Mouse (Mus musculus): ENCODE results near the gene Gabrb1. TPM values are rescaled to one million over a fixed set of nuclear protein-coding genes. Genes with fewer than 3 reads are reported as not detected.
A peak's percentile ranks its signal among the peaks of the same experiment; 100 is the strongest.

The Gabrb1 gene
- polyA plus RNA-seq, 1 experiment from 2014 or later: 48.1 TPM

DNA sequence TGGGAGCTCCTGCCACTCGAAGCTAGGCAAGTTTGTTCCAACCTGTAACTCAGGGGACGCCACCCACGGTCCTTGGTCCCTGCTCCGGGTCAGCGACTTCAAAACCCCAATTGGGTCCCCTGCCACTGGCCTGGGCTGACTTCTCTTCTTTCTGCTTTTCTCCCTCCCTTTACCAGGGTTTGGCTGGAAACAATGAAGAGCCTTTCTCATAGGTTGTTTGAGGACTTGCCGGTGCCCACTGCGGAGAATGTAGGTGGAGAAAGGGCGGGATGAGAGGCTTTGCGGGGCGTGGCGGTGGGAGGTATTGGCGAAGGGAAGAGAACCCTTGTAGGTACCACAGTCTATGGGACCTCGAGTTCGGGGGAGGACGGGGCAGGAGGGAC is 193 bp downstream of the Gabrb1 start, which contains the start of gene Gabra4:
Gene Gabra4 (minus strand): TSS at position 194 of the 383 bp plus-strand sequence.
- Histone ChIP-seq H3K9ac (ENCODE audit: low read depth, low read length) (peak within 1 kb of the TSS; percentile 64), H3K27ac (ENCODE audit: low read length) (no peak within 1 kb of the TSS), H3K27me3 (ENCODE audit: control insufficient read depth, insufficient read depth, low read depth, low read length) (peaks cover 2% of the 10 kb centered on the region; the same call in 1 of the 2 replicates), H3K9me3 (replicated peaks; ENCODE audit: control insufficient read depth, low read length, poor library complexity, severe bottlenecking) (no peaks in the 10 kb centered on the region), H3K4me1 (ENCODE audit: control insufficient read depth, insufficient read depth, low read length) (peaks cover 7% of the 10 kb centered on the region), H3K36me3 (ENCODE audit: control insufficient read depth, insufficient read depth, low read length) (no peaks in the 10 kb centered on the region), H3K4me3 (ENCODE audit: low read depth, low read length) (peak within 1 kb of the TSS; percentile 47), H3K4me2 (ENCODE audit: low read length) (peak within 1 kb of the TSS; percentile 82)
- peak; percentile 61 for ATAC-seq
- 1% methylated on average over 15 of the region's 15 CpGs for WGBS

DNA sequence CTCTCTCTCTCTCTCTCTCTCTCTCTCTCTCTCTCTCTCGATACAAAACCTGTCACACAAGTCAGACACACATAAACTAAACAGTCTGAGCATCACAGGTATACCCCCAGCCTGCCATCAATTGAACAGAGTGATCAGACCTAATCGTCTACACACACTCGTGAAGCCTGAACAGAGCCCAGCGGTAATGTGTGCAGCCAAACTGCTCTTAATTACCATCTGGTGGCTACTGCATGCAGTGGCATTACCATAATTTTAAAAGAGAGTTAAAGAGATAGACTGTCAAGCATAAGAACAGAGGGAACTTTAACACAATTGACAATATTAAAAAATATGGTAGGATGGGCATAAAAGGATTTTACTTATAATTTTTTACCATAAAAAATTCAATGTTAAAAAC is 7.7 kb downstream of the Gabrb1 start:
- ATAC-seq: no peak
- 34% methylated on average over 4 of the region's 4 CpGs for WGBS
- Histone ChIP-seq H3K27ac (ENCODE audit: low read length) (no peak overlapping the region), H3K36me3 (ENCODE audit: control insufficient read depth, insufficient read depth, low read length) (no peaks in the 10 kb centered on the region), H3K27me3 (ENCODE audit: control insufficient read depth, insufficient read depth, low read depth, low read length) (no peaks in the 10 kb centered on the region), H3K4me2 (ENCODE audit: low read length) (no peak overlapping the region), H3K4me3 (ENCODE audit: low read depth, low read length) (no peak overlapping the region), H3K9me3 (replicated peaks; ENCODE audit: control insufficient read depth, low read length, poor library complexity, severe bottlenecking) (no peaks in the 10 kb centered on the region), H3K4me1 (ENCODE audit: control insufficient read depth, insufficient read depth, low read length) (no peaks in the 10 kb centered on the region), H3K9ac (ENCODE audit: low read depth, low read length) (no peak overlapping the region)

DNA sequence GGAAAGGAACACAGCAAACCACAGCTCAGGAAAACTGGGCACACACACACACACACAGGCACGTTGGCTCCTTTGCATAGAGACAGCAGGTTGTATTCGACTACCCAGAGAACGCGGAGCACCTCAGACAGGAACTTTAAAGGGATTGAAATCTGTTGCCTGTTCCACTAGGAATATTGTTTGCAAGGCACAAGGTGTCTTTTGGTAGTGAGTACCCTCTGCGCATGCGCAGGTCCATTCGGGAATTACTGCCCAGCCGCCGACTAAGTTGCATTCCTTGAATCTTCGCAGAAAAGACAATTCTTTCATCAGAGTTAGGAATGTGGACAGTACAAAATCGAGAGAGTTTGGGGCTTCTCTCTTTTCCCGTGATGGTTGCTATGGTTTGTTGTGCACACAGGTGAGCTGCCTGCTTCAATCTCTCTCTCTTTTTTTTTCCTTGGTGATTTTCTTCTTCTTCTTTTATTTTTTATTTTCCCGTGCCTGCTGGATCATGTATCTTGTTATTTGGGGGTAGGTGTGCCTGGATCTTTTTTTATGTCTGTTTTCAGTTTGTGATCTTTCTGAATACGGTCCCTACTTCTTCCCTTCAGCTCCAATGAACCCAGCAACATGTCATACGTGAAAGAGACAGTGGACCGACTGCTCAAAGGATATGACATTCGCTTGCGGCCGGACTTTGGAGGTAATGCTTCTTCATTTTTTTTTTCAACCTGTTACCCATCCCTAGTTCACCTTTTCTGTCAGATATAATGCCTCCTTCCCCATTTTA is 42.0 kb downstream of the Gabrb1 start:
- ATAC-seq: 0 out of 2 replicates have a peak, but pooled peaks have one; percentile 9
- H3K9ac ChIP-seq (ENCODE audit: low read depth, low read length): peak overlapping the region; percentile 74
- H3K36me3 ChIP-seq (ENCODE audit: control insufficient read depth, insufficient read depth, low read length): no peaks in the 10 kb centered on the region
- H3K4me1 ChIP-seq (ENCODE audit: control insufficient read depth, insufficient read depth, low read length): peaks cover 3% of the 10 kb centered on the region
- H3K27ac ChIP-seq (ENCODE audit: low read length): peak overlapping the region; percentile 79
- no peaks in the 10 kb centered on the region for H3K27me3 ChIP-seq (ENCODE audit: control insufficient read depth, insufficient read depth, low read depth, low read length)
- H3K4me2 ChIP-seq (ENCODE audit: low read length): peak overlapping the region; percentile 83
- under 1% methylated on average over 19 of the region's 19 CpGs for WGBS
- peak overlapping the region; percentile 62 for H3K4me3 ChIP-seq (ENCODE audit: low read depth, low read length)
- no peaks in the 10 kb centered on the region for H3K9me3 ChIP-seq (replicated peaks; ENCODE audit: control insufficient read depth, low read length, poor library complexity, severe bottlenecking)

DNA sequence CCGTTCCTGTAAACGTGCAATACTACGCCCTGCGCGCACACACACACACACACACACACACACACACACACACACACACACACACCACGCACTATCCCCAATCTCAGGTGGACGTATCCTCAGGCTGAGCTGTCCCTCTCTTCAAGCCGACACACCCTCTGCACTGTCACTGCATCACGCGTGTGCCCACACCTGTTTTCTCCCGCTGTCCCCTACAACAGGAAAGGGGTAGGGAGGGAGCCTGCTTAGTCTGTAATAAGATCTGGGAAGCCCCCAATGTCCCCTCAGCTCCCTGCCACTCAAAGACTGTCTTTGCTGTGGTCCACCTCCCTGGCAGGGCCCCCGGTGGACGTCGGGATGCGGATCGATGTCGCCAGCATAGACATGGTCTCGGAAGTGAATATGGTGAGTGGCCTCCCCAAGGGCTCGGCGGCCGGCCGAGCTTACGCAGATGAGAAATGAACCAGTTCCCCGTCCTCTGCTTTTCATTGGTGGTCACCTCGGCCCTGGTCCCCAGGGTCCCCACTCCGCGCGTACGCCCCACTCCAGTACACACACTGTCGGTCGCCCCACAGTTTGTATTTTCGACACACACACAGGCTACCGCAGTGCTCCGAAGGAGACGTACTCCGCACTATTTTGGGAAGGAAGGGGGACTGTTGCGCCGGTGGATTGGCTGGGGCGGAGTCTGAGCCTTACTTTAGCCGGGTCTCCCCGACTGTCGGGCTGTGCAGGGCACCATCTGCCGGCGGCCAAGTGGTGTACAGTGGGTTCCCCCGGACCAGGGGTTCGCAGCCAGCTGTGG is 42.8 kb downstream of the Gabrb1 start:
- Histone ChIP-seq H3K4me1 (ENCODE audit: control insufficient read depth, insufficient read depth, low read length) (peaks cover 3% of the 10 kb centered on the region), H3K27me3 (ENCODE audit: control insufficient read depth, insufficient read depth, low read depth, low read length) (no peaks in the 10 kb centered on the region), H3K9ac (ENCODE audit: low read depth, low read length) (peak overlapping the region; percentile 74), H3K9me3 (replicated peaks; ENCODE audit: control insufficient read depth, low read length, poor library complexity, severe bottlenecking) (no peaks in the 10 kb centered on the region), H3K4me3 (ENCODE audit: low read depth, low read length) (peak overlapping the region; percentile 62), H3K4me2 (ENCODE audit: low read length) (peak overlapping the region; percentile 83), H3K36me3 (ENCODE audit: control insufficient read depth, insufficient read depth, low read length) (no peaks in the 10 kb centered on the region), H3K27ac (ENCODE audit: low read length) (peak overlapping the region; percentile 79)
- ATAC-seq: peak; percentile 94
- under 1% methylated on average over 46 of the region's 46 CpGs for WGBS

DNA sequence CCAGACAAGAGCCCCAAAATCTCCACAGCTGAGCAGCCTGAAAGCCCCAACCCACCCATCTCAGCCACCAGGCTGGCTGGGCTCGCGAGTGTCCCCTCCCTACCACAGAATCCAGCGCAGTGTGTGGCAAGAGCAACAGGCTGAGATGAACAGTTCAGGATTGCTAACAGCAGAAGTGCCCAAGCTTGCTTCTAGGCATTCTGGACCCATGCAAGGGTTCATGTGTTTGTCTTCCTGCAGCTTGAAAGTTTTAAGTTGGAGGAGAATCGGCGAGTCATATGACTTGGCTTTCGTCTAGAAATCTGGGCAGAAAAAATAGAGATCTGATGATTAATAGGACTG is 43.3 kb downstream of the Gabrb1 start:
- H3K9me3 ChIP-seq (replicated peaks; ENCODE audit: control insufficient read depth, low read length, poor library complexity, severe bottlenecking): no peaks in the 10 kb centered on the region
- peak overlapping the region; percentile 62 for H3K4me3 ChIP-seq (ENCODE audit: low read depth, low read length)
- no peaks in the 10 kb centered on the region for H3K27me3 ChIP-seq (ENCODE audit: control insufficient read depth, insufficient read depth, low read depth, low read length)
- no peak for ATAC-seq
- H3K4me1 ChIP-seq (ENCODE audit: control insufficient read depth, insufficient read depth, low read length): peaks cover 3% of the 10 kb centered on the region
- H3K4me2 ChIP-seq (ENCODE audit: low read length): peak overlapping the region; percentile 83
- H3K36me3 ChIP-seq (ENCODE audit: control insufficient read depth, insufficient read depth, low read length): no peaks in the 10 kb centered on the region
- peak overlapping the region; percentile 74 for H3K9ac ChIP-seq (ENCODE audit: low read depth, low read length)
- peak overlapping the region; percentile 79 for H3K27ac ChIP-seq (ENCODE audit: low read length)
- 2% methylated on average over 6 of the region's 6 CpGs for WGBS

DNA sequence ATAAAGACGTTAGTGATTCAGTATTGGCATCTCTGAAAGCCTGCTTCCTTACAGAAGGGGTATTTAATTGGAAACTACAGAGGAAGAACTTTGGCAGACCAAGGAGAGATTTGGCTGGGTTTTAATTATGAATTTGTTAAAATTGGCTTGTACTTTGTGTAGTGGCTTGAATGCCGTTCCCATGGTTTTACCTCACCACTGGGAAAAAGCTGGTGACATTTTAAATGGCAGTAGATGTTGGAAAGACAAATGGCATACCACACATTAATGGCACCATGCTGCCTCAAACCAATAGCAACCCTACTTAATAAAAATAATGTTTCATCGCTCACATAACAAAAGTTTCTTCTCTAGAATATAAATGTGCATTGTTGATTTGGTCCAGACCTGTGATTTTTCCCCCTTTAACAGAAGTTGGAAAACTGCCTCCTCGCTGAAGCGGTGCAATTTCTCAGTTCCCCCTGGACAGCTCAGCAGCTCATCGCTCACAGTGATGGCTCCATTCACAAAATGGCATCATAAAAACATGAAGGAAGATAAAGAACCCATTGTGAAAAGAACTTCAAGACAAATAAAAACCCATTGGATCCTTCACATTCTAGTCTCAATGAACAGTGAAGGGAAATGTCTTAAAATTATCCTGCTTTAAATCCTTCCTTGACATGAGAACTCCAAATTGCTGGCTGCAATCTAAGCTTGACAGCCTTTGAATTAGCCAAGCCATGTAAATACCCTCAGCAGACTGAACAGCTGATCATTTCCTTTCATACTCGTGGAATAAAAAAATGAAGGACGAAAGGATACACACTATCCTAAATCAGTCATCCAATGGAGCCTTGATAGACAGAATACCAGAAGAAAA is 75.2 kb downstream of the Gabrb1 start:
- Histone ChIP-seq H3K4me3 (ENCODE audit: low read depth, low read length) (no peak overlapping the region), H3K4me1 (ENCODE audit: control insufficient read depth, insufficient read depth, low read length) (no peaks in the 10 kb centered on the region), H3K27ac (ENCODE audit: low read length) (no peak overlapping the region), H3K9ac (ENCODE audit: low read depth, low read length) (no peak overlapping the region), H3K36me3 (ENCODE audit: control insufficient read depth, insufficient read depth, low read length) (no peaks in the 10 kb centered on the region), H3K4me2 (ENCODE audit: low read length) (no peak overlapping the region), H3K9me3 (replicated peaks; ENCODE audit: control insufficient read depth, low read length, poor library complexity, severe bottlenecking) (no peaks in the 10 kb centered on the region), H3K27me3 (ENCODE audit: control insufficient read depth, insufficient read depth, low read depth, low read length) (no peaks in the 10 kb centered on the region)
- WGBS: 81% methylated on average over 8 of the region's 8 CpGs
- no peak for ATAC-seq

DNA sequence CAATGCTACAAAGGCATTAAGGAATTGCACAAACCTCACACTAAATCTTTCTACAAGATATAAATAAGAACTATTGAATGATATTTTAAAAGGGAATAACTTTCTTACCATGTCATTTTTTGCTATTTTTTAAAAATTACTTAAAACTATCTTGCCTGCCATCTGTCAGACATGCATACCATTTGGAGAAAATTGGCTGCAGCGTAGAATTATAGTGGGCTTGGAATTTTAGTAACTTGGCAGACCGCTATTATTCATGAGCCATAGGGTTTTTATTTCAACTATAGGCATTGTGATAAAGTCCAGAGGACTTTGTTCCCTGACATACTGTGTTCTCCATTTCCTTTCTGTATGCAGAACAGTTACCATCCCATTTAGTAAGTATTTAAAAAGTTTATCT is 89.5 kb downstream of the Gabrb1 start:
- ATAC-seq: no peak

DNA sequence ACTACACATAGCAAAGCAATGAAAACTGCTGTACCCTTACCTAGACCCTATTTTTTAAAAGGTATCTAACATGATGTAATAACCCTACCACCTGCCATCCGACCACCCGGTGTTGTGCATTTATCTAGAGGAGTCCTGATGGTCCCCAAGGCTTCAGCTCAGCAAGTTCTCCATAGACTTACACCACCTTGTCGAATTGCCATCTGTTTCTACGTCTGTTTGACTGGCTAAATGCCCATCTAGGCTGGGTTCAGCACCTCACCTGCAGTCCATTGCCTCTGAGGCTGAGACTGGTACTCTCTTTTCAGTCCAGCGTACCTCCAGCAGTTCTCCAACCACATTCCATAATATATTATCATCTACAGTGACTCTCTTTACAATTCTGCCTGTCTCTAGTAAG is 96.1 kb downstream of the Gabrb1 start:
- ATAC-seq: no peak
- Histone ChIP-seq H3K9ac (ENCODE audit: low read depth, low read length) (no peak overlapping the region), H3K36me3 (ENCODE audit: control insufficient read depth, insufficient read depth, low read length) (no peaks in the 10 kb centered on the region), H3K4me3 (ENCODE audit: low read depth, low read length) (no peak overlapping the region), H3K27me3 (ENCODE audit: control insufficient read depth, insufficient read depth, low read depth, low read length) (no peaks in the 10 kb centered on the region), H3K27ac (ENCODE audit: low read length) (no peak overlapping the region), H3K4me1 (ENCODE audit: control insufficient read depth, insufficient read depth, low read length) (no peaks in the 10 kb centered on the region), H3K4me2 (ENCODE audit: low read length) (no peak overlapping the region), H3K9me3 (replicated peaks; ENCODE audit: control insufficient read depth, low read length, poor library complexity, severe bottlenecking) (no peaks in the 10 kb centered on the region)
- WGBS: 80% methylated on average over 5 of the region's 5 CpGs

More for the DNA sequence above, 89.5 kb downstream of the Gabrb1 start:
- Histone ChIP-seq H3K4me1 (ENCODE audit: control insufficient read depth, insufficient read depth, low read length) (no peaks in the 10 kb centered on the region), H3K36me3 (ENCODE audit: control insufficient read depth, insufficient read depth, low read length) (no peaks in the 10 kb centered on the region), H3K27me3 (ENCODE audit: control insufficient read depth, insufficient read depth, low read depth, low read length) (no peaks in the 10 kb centered on the region), H3K4me2 (ENCODE audit: low read length) (no peak overlapping the region), H3K27ac (ENCODE audit: low read length) (no peak overlapping the region), H3K9me3 (replicated peaks; ENCODE audit: control insufficient read depth, low read length, poor library complexity, severe bottlenecking) (no peaks in the 10 kb centered on the region), H3K9ac (ENCODE audit: low read depth, low read length) (no peak overlapping the region), H3K4me3 (ENCODE audit: low read depth, low read length) (no peak overlapping the region)
- 89% methylated on average over 2 of the region's 2 CpGs for WGBS
